In the genomic region with DNA sequence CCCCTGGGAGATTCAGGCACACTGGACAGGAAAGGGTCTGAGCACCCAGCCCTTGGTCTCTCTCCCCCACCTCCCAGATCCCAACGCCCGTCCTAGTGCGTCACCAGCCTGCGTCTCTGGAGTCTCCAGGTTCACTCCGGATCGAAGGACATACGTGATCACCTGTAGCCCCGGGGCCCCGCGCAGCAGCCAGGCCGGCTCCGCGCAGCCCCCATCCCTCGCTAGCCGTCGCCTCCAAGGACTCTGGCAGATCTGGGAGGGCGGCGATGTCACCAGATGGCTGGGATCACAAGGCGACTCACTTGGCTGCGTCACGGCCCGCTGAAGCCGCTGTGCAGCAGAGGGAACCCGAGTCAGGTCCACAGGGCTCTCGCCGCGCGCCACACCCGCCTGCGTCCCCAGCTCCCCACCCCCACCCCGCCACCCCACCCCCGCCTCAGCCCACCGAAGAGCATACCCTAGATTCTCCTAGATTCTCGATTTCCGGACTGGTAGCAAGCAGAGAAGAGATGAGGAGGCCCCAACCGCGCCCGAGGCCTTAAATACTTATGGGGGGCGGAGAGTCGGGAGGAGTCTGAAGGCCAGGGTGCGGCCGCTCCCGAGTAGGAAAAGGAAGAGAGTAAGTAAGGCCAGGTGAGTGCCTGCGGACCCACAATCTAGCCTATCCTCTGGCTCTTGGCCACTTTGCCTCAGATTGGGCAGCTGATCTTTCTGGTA, we compare ENCODE assay signal across 8 mouse cellular contexts. TPM values are rescaled to one million over a fixed set of nuclear protein-coding genes. Genes with fewer than 3 reads are reported as not detected.
DNase-seq lines count a peak whose midpoint lies in the region; ATAC-seq and TF ChIP-seq lines count a peak whose summit lies in the region.

No protein-coding gene starts in this region.

- ATAC-seq in intestine, postnatal 0 days = peak; percentile 88
- peak; percentile 88 for ATAC-seq in midbrain, embryonic 12.5 days (ENCODE audit: low FRiP score, low read depth)
- peak; percentile 92 for ATAC-seq in stomach, embryonic 16.5 days (ENCODE audit: insufficient read depth, low FRiP score)

- TF ChIP-seq CTCF in spleen, adult 2 months (IDR thresholded peaks at IDR 0.05; ENCODE audit: extremely low read depth, insufficient read depth, insufficient read length, insufficient replicate concordance) = no peak
- no peak for TF ChIP-seq CTCF in intestine, postnatal 0 days (IDR thresholded peaks at IDR 0.05; ENCODE audit: low read depth)

- H3K4me1 ChIP-seq in spleen, adult 2 months (ENCODE audit: control insufficient read depth, insufficient read depth, insufficient read length) = no peaks in the 10 kb centered on the region; the same call in none of the 2 replicates
- peaks cover 14% of the 10 kb centered on the region for H3K4me1 ChIP-seq in embryonic facial prominence, embryonic 10.5 days
- H3K4me1 ChIP-seq in intestine, postnatal 0 days (replicated peaks; ENCODE audit: control insufficient read depth, insufficient read depth, low read length) = 0 out of 2 replicates have a peak, but pooled peaks cover 12% of the 10 kb centered on the region
- peaks cover 10% of the 10 kb centered on the region for H3K4me1 ChIP-seq in limb, embryonic 10.5 days
- peaks cover 4% of the 10 kb centered on the region; the same call in 1 of the 2 replicates for H3K4me1 ChIP-seq in midbrain, embryonic 12.5 days
- peaks cover 8% of the 10 kb centered on the region for H3K4me1 ChIP-seq in stomach, embryonic 16.5 days (ENCODE audit: control insufficient read depth, insufficient read depth, low read length)

- peak overlapping the region; percentile 55 for H3K4me3 ChIP-seq in spleen, adult 2 months (ENCODE audit: extremely low read depth, insufficient read depth, insufficient read length)
- H3K4me3 ChIP-seq in embryonic facial prominence, embryonic 10.5 days = peak overlapping the region; percentile 76
- H3K4me3 ChIP-seq in intestine, postnatal 0 days (ENCODE audit: low read depth, low read length) = peak overlapping the region; percentile 82
- peak overlapping the region; percentile 77 for H3K4me3 ChIP-seq in limb, embryonic 10.5 days
- H3K4me3 ChIP-seq in midbrain, embryonic 12.5 days = peak overlapping the region; percentile 52
- peak overlapping the region; percentile 86 for H3K4me3 ChIP-seq in stomach, embryonic 16.5 days (replicated peaks; ENCODE audit: low read length)

- TF ChIP-seq POLR2A in spleen, adult 2 months (IDR thresholded peaks at IDR 0.05; ENCODE audit: low read depth, low read length) = no peak

- H3K4me2 ChIP-seq in intestine, postnatal 0 days (replicated peaks; ENCODE audit: low read depth) = peak overlapping the region; percentile 80
- H3K4me2 ChIP-seq in midbrain, embryonic 12.5 days (replicated peaks) = peak overlapping the region; percentile 87
- peak overlapping the region; percentile 79 for H3K4me2 ChIP-seq in stomach, embryonic 16.5 days (ENCODE audit: low read depth, low read length)

- no peak for DNase-seq in spleen, adult 2 months (ENCODE audit: low read depth in 1 of 2, low spot score in 2 of 2)
- no peak for DNase-seq in spleen, postnatal 10 days (ENCODE audit: low spot score in 2 of 2)
- DNase-seq in embryonic facial prominence, embryonic 10.5 days (ENCODE audit: low spot score) = peak; percentile 71
- DNase-seq in heart, adult 11 months = peak; percentile 98
- DNase-seq in limb, embryonic 10.5 days (ENCODE audit: low spot score) = peak; percentile 65

- H3K9me3 ChIP-seq in embryonic facial prominence, embryonic 10.5 days = no peaks in the 10 kb centered on the region
- no peaks in the 10 kb centered on the region for H3K9me3 ChIP-seq in intestine, postnatal 0 days (ENCODE audit: control insufficient read depth)
- H3K9me3 ChIP-seq in limb, embryonic 10.5 days (replicated peaks) = no peaks in the 10 kb centered on the region
- no peaks in the 10 kb centered on the region for H3K9me3 ChIP-seq in midbrain, embryonic 12.5 days
- H3K9me3 ChIP-seq in stomach, embryonic 16.5 days (replicated peaks; ENCODE audit: control insufficient read depth, low read length) = no peaks in the 10 kb centered on the region

- H3K9ac ChIP-seq in intestine, postnatal 0 days (ENCODE audit: low read depth, low read length) = peak overlapping the region; percentile 83
- peak overlapping the region; percentile 59 for H3K9ac ChIP-seq in midbrain, embryonic 12.5 days (replicated peaks)
- H3K9ac ChIP-seq in stomach, embryonic 16.5 days (ENCODE audit: low read length) = peak overlapping the region; percentile 92

- H3K27me3 ChIP-seq in spleen, adult 2 months (ENCODE audit: control insufficient read depth, insufficient read depth, low read length) = peaks cover 3% of the 10 kb centered on the region; the same call in 1 of the 2 replicates
- H3K27me3 ChIP-seq in embryonic facial prominence, embryonic 10.5 days (replicated peaks; ENCODE audit: low read depth, poor library complexity, severe bottlenecking) = no peaks in the 10 kb centered on the region
- no peaks in the 10 kb centered on the region for H3K27me3 ChIP-seq in intestine, postnatal 0 days (replicated peaks; ENCODE audit: control insufficient read depth, insufficient read depth, low read length)
- H3K27me3 ChIP-seq in limb, embryonic 10.5 days (ENCODE audit: low read depth, poor library complexity, severe bottlenecking) = no peaks in the 10 kb centered on the region
- 0 out of 2 replicates have a peak, but pooled peaks cover 4% of the 10 kb centered on the region for H3K27me3 ChIP-seq in midbrain, embryonic 12.5 days
- H3K27me3 ChIP-seq in stomach, embryonic 16.5 days (ENCODE audit: control insufficient read depth, insufficient read depth, low read length) = no peaks in the 10 kb centered on the region

- H3K27ac ChIP-seq in spleen, adult 2 months (ENCODE audit: insufficient read depth, low read length) = peak overlapping the region; percentile 68
- H3K27ac ChIP-seq in embryonic facial prominence, embryonic 10.5 days (replicated peaks) = peak overlapping the region; percentile 86
- peak overlapping the region; percentile 95 for H3K27ac ChIP-seq in intestine, postnatal 0 days (ENCODE audit: low read depth, low read length)
- peak overlapping the region; percentile 88 for H3K27ac ChIP-seq in limb, embryonic 10.5 days
- no peak overlapping the region for H3K27ac ChIP-seq in midbrain, embryonic 12.5 days (replicated peaks)
- H3K27ac ChIP-seq in stomach, embryonic 16.5 days (ENCODE audit: low read length) = peak overlapping the region; percentile 70; the same call in 1 of the 2 replicates

- no peaks in the 10 kb centered on the region for H3K36me3 ChIP-seq in spleen, adult 2 months (ENCODE audit: control insufficient read depth, insufficient read depth, low read length)
- no peaks in the 10 kb centered on the region for H3K36me3 ChIP-seq in embryonic facial prominence, embryonic 10.5 days (replicated peaks)
- peaks cover 9% of the 10 kb centered on the region for H3K36me3 ChIP-seq in intestine, postnatal 0 days (ENCODE audit: control insufficient read depth, insufficient read depth)
- no peaks in the 10 kb centered on the region for H3K36me3 ChIP-seq in limb, embryonic 10.5 days
- no peaks in the 10 kb centered on the region for H3K36me3 ChIP-seq in midbrain, embryonic 12.5 days
- no peaks in the 10 kb centered on the region for H3K36me3 ChIP-seq in stomach, embryonic 16.5 days (ENCODE audit: control insufficient read depth, insufficient read depth, low read length)

- WGBS in spleen, adult 2 months = 5% methylated on average over 41 of the region's 44 CpGs
- under 1% methylated on average over 44 of the region's 44 CpGs for WGBS in embryonic facial prominence, embryonic 10.5 days
- WGBS in intestine, postnatal 0 days = under 1% methylated on average over 42 of the region's 44 CpGs
- under 1% methylated on average over 44 of the region's 44 CpGs for WGBS in limb, embryonic 10.5 days
- WGBS in midbrain, embryonic 12.5 days = under 1% methylated on average over 40 of the region's 44 CpGs
- under 1% methylated on average over 44 of the region's 44 CpGs for WGBS in stomach, embryonic 16.5 days

RNA-seq across cellular contexts. Expression of a gene that starts 28.9 kb away (rescaled TPM):
- polyA plus RNA-seq in spleen, adult 2 months (2012; rRNA removed) = 1.8 and 3.0 TPM in 2 replicates
- polyA plus RNA-seq in embryonic facial prominence, embryonic 10.5 days (2016; fragmentation: Nextera tagmentation; extraction: Ambion mirVana) = 21.6 and 24.0 TPM in 2 replicates
- polyA plus RNA-seq in intestine, postnatal 0 days (2015; fragmentation: Nextera tagmentation; extraction: Ambion mirVana) = 27.5 and 28.0 TPM in 2 replicates
- 20.0 and 23.0 TPM in 2 replicates for polyA plus RNA-seq in limb, embryonic 10.5 days (2016; fragmentation: Nextera tagmentation; extraction: Ambion mirVana)
- 11.9 and 12.0 TPM in 2 replicates for polyA plus RNA-seq in midbrain, embryonic 12.5 days (2016; fragmentation: Nextera tagmentation; extraction: Ambion mirVana)
- polyA plus RNA-seq in stomach, embryonic 16.5 days (2015; fragmentation: Nextera tagmentation; extraction: Ambion mirVana) = 27.0 and 27.6 TPM in 2 replicates

RNA-seq across cellular contexts. Expression of a gene that starts 30.1 kb away (rescaled TPM):
- not detected in 2 replicates for polyA plus RNA-seq in spleen, adult 2 months (2012; rRNA removed)
- 0.24 TPM in 1 of 2 replicates, not detected in the other for polyA plus RNA-seq in embryonic facial prominence, embryonic 10.5 days (2016; fragmentation: Nextera tagmentation; extraction: Ambion mirVana)
- polyA plus RNA-seq in intestine, postnatal 0 days (2015; fragmentation: Nextera tagmentation; extraction: Ambion mirVana) = 0.09 TPM in 1 of 2 replicates, not detected in the other
- 0.61 and 0.80 TPM in 2 replicates for polyA plus RNA-seq in limb, embryonic 10.5 days (2016; fragmentation: Nextera tagmentation; extraction: Ambion mirVana)
- polyA plus RNA-seq in midbrain, embryonic 12.5 days (2016; fragmentation: Nextera tagmentation; extraction: Ambion mirVana) = 0.34 TPM in 1 of 2 replicates, not detected in the other
- not detected in 2 replicates for polyA plus RNA-seq in stomach, embryonic 16.5 days (2015; fragmentation: Nextera tagmentation; extraction: Ambion mirVana)

Comparison
In these comparisons a context has a peak if more than half of its experiments do, and no peak if none do; other contexts are left out.
1. DNase-seq: peak in embryonic facial prominence, embryonic 10.5 days (single experiment), heart, adult 11 months (single experiment) and limb, embryonic 10.5 days (single experiment); none in spleen, adult 2 months (0 of 2) and spleen, postnatal 10 days (0 of 2).
2. Peak in every context shown above with its lines, with median percentiles within 50 percentile points of each other: H3K4me3 ChIP-seq, ATAC-seq, H3K4me2 ChIP-seq and H3K9ac ChIP-seq.